Mouse (Mus musculus) bone marrow, adult 2 months (tissue): ENCODE results near the gene Olfr1386. TPM values are rescaled to one million over a fixed set of nuclear protein-coding genes. Genes with fewer than 3 reads are reported as not detected.
"Not testable (repeated sequence)": the region's sequence is repeated elsewhere in the genome, so short reads cannot be mapped to it uniquely, and the experiment has no call there.

Experiments used
- H3K27ac ChIP-seq: fragments of 200-500 bp; 2 replicates; pipeline ENCODE4 v1.5.1; 2012; ENCODE audit warnings: low read depth, mild to moderate bottlenecking, control low read depth, inconsistent platforms, low read length; ENCODE audit not compliant: control insufficient read depth, poor library complexity, insufficient read depth
- H3K4me1 ChIP-seq: fragments of 200-500 bp; 2 replicates; pipeline ENCODE4 v1.6.1; 2011; ENCODE audit warnings: low read length; ENCODE audit not compliant: control insufficient read depth, insufficient read depth
- H3K4me3 ChIP-seq: fragments of 200-500 bp; replicated peaks from 2 replicates; pipeline ENCODE3; 2011; ENCODE audit warnings: mild to moderate bottlenecking, low read depth, low read length, control low read depth; ENCODE audit not compliant: control insufficient read depth
- CTCF ChIP-seq: fragments of 200-500 bp; IDR thresholded peaks from 2 replicates; pipeline ENCODE4 v1.5.1; 2011; ENCODE audit warnings: low read length, control low read depth; ENCODE audit not compliant: control insufficient read depth, insufficient read depth
- POLR2A ChIP-seq: fragments of 200-500 bp; IDR thresholded peaks from 2 replicates; pipeline ENCODE4 v1.6.1; 2011; ENCODE audit warnings: low read depth, mild to moderate bottlenecking, control low read depth, low read length, borderline replicate concordance; ENCODE audit not compliant: control insufficient read depth
- WGBS: fragments of 180-500 bp; shearing (Covaris S2); methylation state at CpG from one replicate; pipeline ENCODE4 v1.1.7; 2018; 5-methylcytosine and 5-hydroxymethylcytosine counted together
- polyA plus RNA-seq: library from polyadenylated mRNA; stranded (reverse); fragments of >200 nt; gene quantifications from 2 replicates; pipeline ENCODE4 v1.2.4, GENCODE M21; 2011; ENCODE audit warnings: low replicate concordance; ENCODE audit not compliant: missing spikeins, insufficient read depth, insufficient read length

Olfr1386 gene
- polyA plus RNA-seq: not detected in 2 replicates

DNA sequence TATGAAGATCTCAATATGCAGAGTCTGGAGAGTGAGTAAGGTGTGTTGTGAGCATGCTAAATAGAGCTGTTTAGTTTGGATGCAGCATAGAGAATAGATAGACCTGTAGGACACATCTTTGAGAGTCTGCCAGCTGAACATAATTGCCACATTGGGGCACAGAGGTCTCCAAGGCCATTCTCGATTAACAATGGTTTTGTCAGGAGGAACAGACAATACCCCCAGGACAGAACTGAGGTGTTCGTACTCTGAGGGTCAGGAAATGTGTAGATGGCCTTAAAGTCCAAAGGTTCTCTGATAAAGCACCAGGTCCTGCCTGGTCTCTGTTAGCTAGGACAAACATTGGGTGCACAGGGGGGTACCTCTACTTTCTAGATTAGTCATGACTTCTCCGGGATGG is at the start of gene Olfr1386:
Gene Olfr1386 (plus strand): TSS at position 301 of the 400 bp plus-strand sequence.
- 73% methylated on average over 3 of the region's 3 CpGs for WGBS
- not testable (repeated sequence) for H3K27ac ChIP-seq, H3K4me1 ChIP-seq, H3K4me3 ChIP-seq

- no peak within 1 kb of the TSS for H3K4me3 ChIP-seq
- TF ChIP-seq CTCF (no peak), POLR2A (no peak)
- no peaks in the 10 kb centered on the region for H3K4me1 ChIP-seq
- no peak within 1 kb of the TSS for H3K27ac ChIP-seq
- 69% methylated on average over 2 of the region's 2 CpGs for WGBS
Observed at GRCm38 (mm10) chr11:49422767-49423166, 42.1 kb upstream of the Olfr1386 start, which contains the start of gene Olfr1389. Gene Olfr1389 (plus strand): TSS chr11:49423067.

- Histone ChIP-seq H3K4me1 (no peaks in the 10 kb centered on the region), H3K4me3 (no peak overlapping the region), H3K27ac (no peak overlapping the region)
- TF ChIP-seq CTCF: no peak
- no peak for TF ChIP-seq POLR2A
- 20% methylated on average over 1 of the region's 1 CpGs for WGBS
Observed at GRCm38 (mm10) chr11:49425257-49425927, 39.5 kb upstream of the Olfr1386 start.

DNA sequence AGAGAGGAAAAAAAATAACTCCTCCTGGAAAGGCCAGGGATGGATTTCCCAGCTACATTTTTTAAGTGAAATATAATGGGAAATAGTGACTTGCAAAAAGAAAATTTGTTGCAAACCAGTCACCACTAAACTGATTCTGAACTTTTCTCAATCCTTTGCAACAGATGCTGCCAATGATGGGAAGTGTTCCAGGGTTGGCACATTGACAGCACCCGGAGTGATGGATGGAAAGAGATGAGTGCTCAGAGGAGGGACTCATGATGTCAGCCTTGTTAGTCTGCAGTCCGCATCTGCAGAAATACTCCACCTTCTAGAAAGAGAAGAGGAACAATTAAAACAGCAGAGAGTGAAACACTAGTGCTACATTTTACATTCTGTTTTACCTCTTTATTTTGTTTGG is 35.2 kb upstream of the Olfr1386 start:
- TF ChIP-seq CTCF: no peak
- no peak for TF ChIP-seq POLR2A
- H3K4me3 ChIP-seq: no peak overlapping the region
- H3K4me1 ChIP-seq: no peaks in the 10 kb centered on the region
- H3K27ac ChIP-seq: no peak overlapping the region
- WGBS: 81% methylated on average over 2 of the region's 2 CpGs

DNA sequence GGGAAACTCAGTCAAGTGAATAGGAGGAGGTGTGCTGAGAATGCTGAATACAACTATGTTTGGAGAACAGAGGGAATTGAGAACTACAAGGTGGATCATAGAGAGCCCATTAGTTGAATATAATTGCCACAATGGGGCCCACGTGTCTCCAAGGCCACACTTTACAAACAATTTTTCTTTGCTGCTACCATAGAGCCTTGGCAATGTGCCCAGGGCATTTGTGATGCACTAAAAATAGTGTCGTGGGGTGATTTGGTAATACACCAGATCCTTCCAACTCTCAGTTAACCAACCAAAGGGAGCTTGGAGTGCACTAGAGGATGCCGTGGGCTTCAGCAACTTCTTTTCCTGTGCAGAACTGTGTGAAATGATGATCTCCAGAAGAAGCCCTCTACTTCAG is 28.4 kb upstream of the Olfr1386 start, which contains the start of gene Olfr1388:
Gene Olfr1388 (plus strand): TSS at position 214 of the 400 bp plus-strand sequence.
- 35% methylated on average over 3 of the region's 3 CpGs for WGBS
- no peaks in the 10 kb centered on the region for H3K4me1 ChIP-seq
- H3K4me3 ChIP-seq: no peak within 1 kb of the TSS
- TF ChIP-seq POLR2A: no peak
- TF ChIP-seq CTCF: no peak
- no peak within 1 kb of the TSS for H3K27ac ChIP-seq

DNA sequence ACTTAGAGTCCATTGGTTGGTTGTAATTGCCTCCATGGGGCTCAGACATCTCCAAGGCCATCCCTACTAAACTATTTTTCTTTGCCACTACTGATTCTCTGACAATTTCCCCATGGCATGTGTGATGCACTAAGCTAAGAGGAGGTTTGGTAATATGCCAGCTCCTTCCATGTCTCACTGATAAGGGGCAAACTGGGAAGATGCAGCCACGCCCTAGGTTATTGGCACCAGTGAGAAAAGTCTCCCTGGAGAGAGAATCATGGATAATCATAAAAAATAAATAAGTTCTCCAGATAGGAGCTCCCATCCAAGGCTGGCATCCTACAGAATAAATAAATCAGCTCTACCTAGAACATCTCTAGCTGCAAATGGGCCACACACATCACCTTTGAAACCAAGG is 9.8 kb upstream of the Olfr1386 start, which contains the start of gene Olfr1387:
Gene Olfr1387 (plus strand): TSS at position 301 of the 400 bp plus-strand sequence.
- Histone ChIP-seq H3K27ac (no peak within 1 kb of the TSS), H3K4me1 (no peaks in the 10 kb centered on the region), H3K4me3 (no peak within 1 kb of the TSS)
- no peak for TF ChIP-seq POLR2A
- no peak for TF ChIP-seq CTCF
- 66% methylated on average over 1 of the region's 1 CpGs for WGBS

DNA sequence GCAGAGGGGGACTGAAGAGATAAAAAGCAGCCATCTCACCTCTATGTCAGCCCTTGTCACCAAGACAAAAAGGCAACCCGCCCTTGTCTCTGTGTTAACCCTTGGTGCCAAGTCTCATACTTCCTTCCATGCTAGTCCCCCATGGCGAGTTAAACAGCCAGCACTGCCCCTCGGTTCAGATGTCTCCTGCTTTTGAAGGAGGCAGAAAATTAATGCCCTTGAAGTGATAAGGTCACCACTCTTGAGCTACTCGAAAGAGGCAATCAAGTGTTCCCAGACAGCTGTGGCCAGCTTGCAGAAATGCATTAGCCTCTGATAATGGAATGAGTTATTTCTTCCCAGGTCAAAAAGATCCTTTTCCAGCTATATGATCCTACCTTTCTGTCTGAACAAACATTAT is 21.1 kb downstream of the Olfr1386 start:
- H3K27ac ChIP-seq: no peak overlapping the region
- no peaks in the 10 kb centered on the region for H3K4me1 ChIP-seq
- H3K4me3 ChIP-seq: no peak overlapping the region
- WGBS: 56% methylated on average over 4 of the region's 4 CpGs
- no peak for TF ChIP-seq CTCF
- no peak for TF ChIP-seq POLR2A

DNA sequence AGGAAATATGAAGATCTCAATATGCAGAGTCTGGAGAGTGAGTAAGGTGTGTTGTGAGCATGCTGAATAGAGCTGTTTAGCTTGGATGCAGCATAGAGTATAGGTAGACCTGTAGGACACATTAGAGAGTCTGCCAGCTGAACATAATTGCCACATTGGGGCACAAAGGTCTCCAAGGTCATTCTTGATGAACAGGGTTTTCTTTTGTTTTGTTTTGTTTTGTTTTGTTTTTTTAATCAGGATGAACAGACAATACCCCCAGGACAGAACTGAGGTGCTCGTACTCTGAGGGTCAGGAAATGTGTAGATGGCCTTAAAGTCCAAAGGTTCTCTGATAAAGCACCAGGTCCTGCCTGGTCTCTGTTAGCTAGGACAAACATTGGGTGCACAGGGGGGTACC is 23.9 kb downstream of the Olfr1386 start, which contains the start of gene Olfr1385:
Gene Olfr1385 (plus strand): TSS at position 301 of the 400 bp plus-strand sequence.
- H3K27ac ChIP-seq, H3K4me3 ChIP-seq, H3K4me1 ChIP-seq: not testable (repeated sequence)
- WGBS: 78% methylated on average over 1 of the region's 1 CpGs

DNA sequence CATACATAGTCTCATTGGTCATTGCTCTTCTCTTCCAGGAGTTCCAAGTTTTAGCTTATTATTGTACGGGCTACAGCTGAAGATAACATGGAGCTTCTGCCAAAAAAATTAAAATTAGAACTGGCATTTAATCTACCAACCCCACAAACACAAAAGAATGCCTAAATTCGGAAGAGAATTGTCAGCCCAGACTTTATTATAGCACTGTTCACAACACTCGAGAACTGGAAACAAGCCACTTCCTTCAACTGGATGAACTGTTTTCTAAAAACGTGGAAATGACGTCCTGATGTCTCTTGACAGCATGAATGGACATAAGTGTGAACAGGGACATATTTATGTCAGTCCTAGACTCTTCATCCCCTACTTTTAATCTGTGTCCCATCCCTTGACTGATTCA is 53.2 kb downstream of the Olfr1386 start:
- no peaks in the 10 kb centered on the region for H3K4me1 ChIP-seq
- no peak for TF ChIP-seq CTCF
- TF ChIP-seq POLR2A: no peak
- no peak overlapping the region for H3K4me3 ChIP-seq
- no peak overlapping the region for H3K27ac ChIP-seq
- WGBS: 51% methylated on average over 5 of the region's 5 CpGs
